Mouse (Mus musculus): ENCODE results near the gene Olfr140.

The Olfr140 gene

GRCm38 (mm10) chr2:90063494-90063893, at the start of gene Olfr140:
TSS of gene Olfr140 (minus strand) at chr2:90063594.
- no peak for DNase-seq

GRCm38 (mm10) chr2:90070065-90070464, 6.7 kb upstream of the Olfr140 start:
- no peak for DNase-seq

- no peak for DNase-seq
Observed at GRCm38 (mm10) chr2:90035037-90035436, 28.4 kb downstream of the Olfr140 start, which contains the start of gene Olfr1265. TSS of gene Olfr1265 (plus strand) at chr2:90035337.

- DNase-seq, result no peak
Observed at GRCm38 (mm10) chr2:90025477-90025876, 37.9 kb downstream of the Olfr140 start, which contains the start of gene Olfr1264. TSS of gene Olfr1264 (minus strand) at chr2:90025577.

- no peak for DNase-seq
Observed at GRCm38 (mm10) chr2:90011831-90012230, 51.6 kb downstream of the Olfr140 start, which contains the start of gene Olfr1263. TSS of gene Olfr1263 (plus strand) at chr2:90012131.

GRCm38 (mm10) chr2:89999845-90000244, 63.5 kb downstream of the Olfr140 start, which contains the start of gene Olfr1262:
TSS of gene Olfr1262 (plus strand) at chr2:90000145.
- DNase-seq, result no peak
